Mouse (Mus musculus) megakaryocyte, embryonic 14.5 days (primary cell): ENCODE data around the gene Clk4.

ENCODE experiments used
- FLI1 ChIP-seq: IDR thresholded peaks from 2 replicates; pipeline ENCODE4 v1.6.1; 2012; ENCODE audit warnings: low read length, inconsistent platforms, mixed read lengths
- GATA1 ChIP-seq: IDR thresholded peaks from 3 replicates; pipeline ENCODE4 v1.6.1; 2012; ENCODE audit warnings: mixed read lengths, low read length, inconsistent platforms, borderline replicate concordance

- TF ChIP-seq GATA1 (no peak), FLI1 (no peak)
Measured at GRCm38 (mm10) chr11:51329837-51330714, 68.5 kb downstream of the Clk4 start.
